Mouse (Mus musculus): Measurements from ENCODE around the gene Ceacam16. TPM values are rescaled to one million over a fixed set of nuclear protein-coding genes. Genes with fewer than 3 reads are reported as not detected.

Ceacam16 gene
- total and polyA plus RNA-seq, 3 experiments = 0.12 to 0.18 TPM; not detected in 1

- H3K27me3 ChIP-seq (ENCODE audit: control insufficient read depth in 1 of 2, insufficient read depth in 2 of 2, low read length in 2 of 2) = peaks cover 0 to 2% of the 10 kb centered on the region in 2 experiments; a peak in 1 of 4 replicates
- no peak overlapping the region for H3K9ac ChIP-seq (ENCODE audit: control insufficient read depth, low read depth, low read length, poor library complexity, severe bottlenecking)
- no peak for DNase-seq (ENCODE audit: low read depth, low spot score)
- H3K4me1 ChIP-seq (ENCODE audit: control insufficient read depth in 1 of 2, insufficient read depth in 2 of 2, low read length in 2 of 2) = no peaks in the 10 kb centered on the region
- H3K27ac ChIP-seq (ENCODE audit: control insufficient read depth, low read depth, low read length) = no peak overlapping the region
- no peak for TF ChIP-seq MAFK (IDR thresholded peaks at IDR 0.05; ENCODE audit: borderline replicate concordance, low read depth, low read length)
- no peaks in the 10 kb centered on the region for H3K79me2 ChIP-seq (ENCODE audit: control insufficient read depth, insufficient read depth, low read length, poor library complexity)
- no peaks in the 10 kb centered on the region for H3K36me3 ChIP-seq (ENCODE audit: control insufficient read depth in 1 of 2, insufficient read depth in 2 of 2, low read length in 2 of 2)
- no peaks in the 10 kb centered on the region for H3K9me3 ChIP-seq (replicated peaks; ENCODE audit: insufficient read depth, low read length)
- no peak overlapping the region for H3K4me3 ChIP-seq (ENCODE audit: control insufficient read depth in 1 of 2, insufficient read depth in 1 of 2, low read depth in 2 of 2, low read length in 2 of 2)
These were observed 4.8 kb downstream of the Ceacam16 start for GRCm38 (mm10) chr7:19856283-19856682.

GRCm38 (mm10) chr7:19855663-19856062 is 5.4 kb downstream of the Ceacam16 start:
- no peak overlapping the region for H3K4me3 ChIP-seq (ENCODE audit: control insufficient read depth in 1 of 2, insufficient read depth in 1 of 2, low read depth in 2 of 2, low read length in 2 of 2)
- no peak for DNase-seq (ENCODE audit: low read depth, low spot score)
- no peak overlapping the region for H3K27ac ChIP-seq (ENCODE audit: control insufficient read depth, low read depth, low read length)
- no peaks in the 10 kb centered on the region for H3K36me3 ChIP-seq (ENCODE audit: control insufficient read depth in 1 of 2, insufficient read depth in 2 of 2, low read length in 2 of 2)
- H3K27me3 ChIP-seq (ENCODE audit: control insufficient read depth in 1 of 2, insufficient read depth in 2 of 2, low read length in 2 of 2) = peaks cover 0 to 2% of the 10 kb centered on the region in 2 experiments; a peak in 1 of 4 replicates
- no peak for TF ChIP-seq RCOR1 (IDR thresholded peaks at IDR 0.05; ENCODE audit: low read depth, low read length)
- TF ChIP-seq ZKSCAN1 (IDR thresholded peaks at IDR 0.05; ENCODE audit: low read depth, low read length) = no peak
- no peak for TF ChIP-seq POLR2AphosphoS5 (IDR thresholded peaks at IDR 0.05; ENCODE audit: borderline replicate concordance, low read depth, low read length)
- no peak for TF ChIP-seq CHD1 (IDR thresholded peaks at IDR 0.05; ENCODE audit: low read depth, low read length)
- TF ChIP-seq RAD21 (IDR thresholded peaks at IDR 0.05; ENCODE audit: low read depth, low read length) = no peak
- TF ChIP-seq GATA1 (IDR thresholded peaks at IDR 0.05; ENCODE audit: low read depth, low read length) = no peak
- no peak for TF ChIP-seq MYB (IDR thresholded peaks at IDR 0.05; ENCODE audit: low read depth, low read length)
- no peak for TF ChIP-seq EP300 (IDR thresholded peaks at IDR 0.05; ENCODE audit: low read depth in 1 of 2, low read length in 2 of 2)
- TF ChIP-seq MYC (IDR thresholded peaks at IDR 0.05; ENCODE audit: low read depth, low read length) = no peak
- TF ChIP-seq TAL1 (IDR thresholded peaks at IDR 0.05; ENCODE audit: low read length) = no peak
- TF ChIP-seq ETS1 (IDR thresholded peaks at IDR 0.05; ENCODE audit: low read depth, low read length) = no peak
- TF ChIP-seq TCF12 (IDR thresholded peaks at IDR 0.05; ENCODE audit: low read depth, low read length) = no peak
- no peak for TF ChIP-seq NRF1 (IDR thresholded peaks at IDR 0.05; ENCODE audit: insufficient read depth, low read depth, low read length, poor library complexity, severe bottlenecking)
- TF ChIP-seq MAZ (IDR thresholded peaks at IDR 0.05; ENCODE audit: low read depth, low read length) = no peak
- TF ChIP-seq UBTF (IDR thresholded peaks at IDR 0.05; ENCODE audit: borderline replicate concordance, insufficient read depth, low read depth, low read length) = no peak
- no peak for TF ChIP-seq MAFK (IDR thresholded peaks at IDR 0.05; ENCODE audit: borderline replicate concordance, low read depth, low read length)
- TF ChIP-seq CTCF (IDR thresholded peaks at IDR 0.05 in 2 of 3, conservative IDR thresholded peaks at IDR 0.05 in 1 of 3; ENCODE audit: control insufficient read depth in 1 of 3, insufficient read depth in 1 of 3, low read depth in 2 of 3, low read length in 3 of 3, poor library complexity in 1 of 3, severe bottlenecking in 1 of 3) = no peak
- no peak for TF ChIP-seq NELFE (IDR thresholded peaks at IDR 0.05; ENCODE audit: low read depth, low read length)
- no peak for TF ChIP-seq CHD2 (IDR thresholded peaks at IDR 0.05; ENCODE audit: low read length)
- no peak for TF ChIP-seq ELF1 (IDR thresholded peaks at IDR 0.05; ENCODE audit: low read depth, low read length)
- H3K9me3 ChIP-seq (replicated peaks; ENCODE audit: insufficient read depth, low read length) = no peaks in the 10 kb centered on the region
- H3K4me1 ChIP-seq (ENCODE audit: control insufficient read depth in 1 of 2, insufficient read depth in 2 of 2, low read length in 2 of 2) = no peaks in the 10 kb centered on the region
- no peaks in the 10 kb centered on the region for H3K79me2 ChIP-seq (ENCODE audit: control insufficient read depth, insufficient read depth, low read length, poor library complexity)
- H3K9ac ChIP-seq (ENCODE audit: control insufficient read depth, low read depth, low read length, poor library complexity, severe bottlenecking) = no peak overlapping the region
